Mouse (Mus musculus): ENCODE results near the gene Enam.

- TF ChIP-seq POLR2A (IDR thresholded peaks at IDR 0.05; ENCODE audit: borderline replicate concordance, extremely low read depth, low read depth, low read length) (no peak), CTCF (IDR thresholded peaks at IDR 0.05; ENCODE audit: insufficient read depth, low read length) (no peak)
These were observed 53.1 kb downstream of the Enam start for GRCm38 (mm10) chr5:88540845-88541244.

Data from lung, adult 2 months (tissue).